Mouse (Mus musculus): ENCODE data around the gene Nim1k.
"Not testable (repeated sequence)": the region's sequence is repeated elsewhere in the genome, so short reads cannot be mapped to it uniquely, and the experiment has no call there.

Gene Nim1k

GRCm38 (mm10) chr13:119690039-119690728 is 65.5 kb downstream of the Nim1k start, which contains the start of gene Hmgcs1:
Hmgcs1 (plus strand) TSS chr13:119690379.
- DNase-seq (ENCODE audit: low spot score in 2 of 2) = peak; percentile 93 to 94

- no peak for DNase-seq (ENCODE audit: low spot score in 2 of 2)
These were observed 66.0 kb downstream of the Nim1k start for GRCm38 (mm10) chr13:119689709-119690038.

GRCm38 (mm10) chr13:119684416-119685177 is 71.1 kb downstream of the Nim1k start:
- no peak for DNase-seq (ENCODE audit: low spot score in 2 of 2)

- no peak for DNase-seq (ENCODE audit: low spot score in 2 of 2)
These were observed 74.5 kb downstream of the Nim1k start for GRCm38 (mm10) chr13:119681161-119681560.

- DNase-seq (ENCODE audit: low spot score in 2 of 2) = no peak
These were observed 76.0 kb downstream of the Nim1k start for GRCm38 (mm10) chr13:119679721-119680120.

- DNase-seq (ENCODE audit: low spot score in 2 of 2) = no peak
These were observed 76.9 kb downstream of the Nim1k start for GRCm38 (mm10) chr13:119678794-119679193.

- DNase-seq (ENCODE audit: low spot score in 2 of 2) = not testable (repeated sequence)
These were observed 94.3 kb downstream of the Nim1k start for GRCm38 (mm10) chr13:119661420-119661819.
